In the genomic region with DNA sequence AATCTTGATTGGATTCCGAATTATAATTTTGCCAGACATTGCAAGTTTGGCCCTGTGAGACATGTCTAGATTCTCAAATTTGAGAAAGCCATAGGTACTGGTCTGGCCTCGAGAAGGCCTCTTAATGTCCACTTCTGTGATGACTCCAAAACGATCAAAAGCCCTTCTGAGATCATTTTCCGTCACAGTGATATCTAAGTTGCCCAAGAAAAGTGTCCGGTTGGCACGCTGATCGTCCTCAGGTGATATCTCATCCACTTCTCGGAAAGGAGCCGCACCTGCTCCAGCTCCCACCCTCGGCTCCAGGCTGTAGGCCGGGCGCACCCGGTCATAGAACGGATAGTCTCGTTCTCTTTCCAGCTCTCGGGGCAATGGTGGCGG, we compare ENCODE assay signal across 8 mouse cellular contexts. TPM values are rescaled to one million over a fixed set of nuclear protein-coding genes. Genes with fewer than 3 reads are reported as not detected.
DNase-seq lines count a peak whose midpoint lies in the region; ATAC-seq and TF ChIP-seq lines count a peak whose summit lies in the region.

No protein-coding gene starts in this region.

- TF ChIP-seq CTCF in lung, embryonic 14.5 days (IDR thresholded peaks at IDR 0.05; ENCODE audit: low read depth) = no peak

- H3K9me3 ChIP-seq in lung, embryonic 14.5 days (ENCODE audit: low read depth, low read length) = no peaks in the 10 kb centered on the region
- no peaks in the 10 kb centered on the region for H3K9me3 ChIP-seq in embryonic facial prominence, embryonic 14.5 days (ENCODE audit: control insufficient read depth, low read length)
- no peaks in the 10 kb centered on the region for H3K9me3 ChIP-seq in intestine, embryonic 16.5 days (ENCODE audit: control insufficient read depth, low read length)
- no peaks in the 10 kb centered on the region for H3K9me3 ChIP-seq in neural tube, embryonic 14.5 days (ENCODE audit: control insufficient read depth, low read length)

- H3K4me3 ChIP-seq in lung, embryonic 14.5 days (ENCODE audit: low read depth, low read length) = peak overlapping the region; percentile 98
- peak overlapping the region; percentile 96 for H3K4me3 ChIP-seq in embryonic facial prominence, embryonic 14.5 days (ENCODE audit: low read depth, low read length)
- peak overlapping the region; percentile 77 for H3K4me3 ChIP-seq in intestine, embryonic 16.5 days (ENCODE audit: low read length)
- peak overlapping the region; percentile 90 for H3K4me3 ChIP-seq in neural tube, embryonic 14.5 days (ENCODE audit: low read depth, low read length)

- H3K4me2 ChIP-seq in lung, embryonic 14.5 days = peak overlapping the region; percentile 97
- peak overlapping the region; percentile 95 for H3K4me2 ChIP-seq in embryonic facial prominence, embryonic 14.5 days (ENCODE audit: low read depth, low read length)
- H3K4me2 ChIP-seq in intestine, embryonic 16.5 days (ENCODE audit: low read depth, low read length) = peak overlapping the region; percentile 86
- H3K4me2 ChIP-seq in neural tube, embryonic 14.5 days (ENCODE audit: low read depth, low read length) = peak overlapping the region; percentile 99

- 14% methylated on average over 17 of the region's 17 CpGs for WGBS in lung, embryonic 14.5 days
- 23% methylated on average over 17 of the region's 17 CpGs for WGBS in embryonic facial prominence, embryonic 14.5 days
- WGBS in intestine, embryonic 16.5 days = 16% methylated on average over 17 of the region's 17 CpGs
- WGBS in neural tube, embryonic 14.5 days = 21% methylated on average over 17 of the region's 17 CpGs

- no peaks in the 10 kb centered on the region for H3K27me3 ChIP-seq in lung, embryonic 14.5 days (ENCODE audit: insufficient read depth, low read length)
- H3K27me3 ChIP-seq in embryonic facial prominence, embryonic 14.5 days (replicated peaks; ENCODE audit: control insufficient read depth, insufficient read depth, low read length) = no peaks in the 10 kb centered on the region
- H3K27me3 ChIP-seq in intestine, embryonic 16.5 days (replicated peaks; ENCODE audit: control insufficient read depth, insufficient read depth, low read length) = no peaks in the 10 kb centered on the region
- no peaks in the 10 kb centered on the region for H3K27me3 ChIP-seq in neural tube, embryonic 14.5 days (ENCODE audit: control insufficient read depth, insufficient read depth, low read length)

- peak overlapping the region; percentile 94; the same call in 1 of the 2 replicates for H3K27ac ChIP-seq in lung, embryonic 14.5 days (ENCODE audit: low read depth)
- no peak overlapping the region for H3K27ac ChIP-seq in embryonic facial prominence, embryonic 14.5 days (replicated peaks; ENCODE audit: low read depth, low read length)
- H3K27ac ChIP-seq in intestine, embryonic 16.5 days (ENCODE audit: low read length) = peak overlapping the region; percentile 85; the same call in 1 of the 2 replicates
- no peak overlapping the region for H3K27ac ChIP-seq in neural tube, embryonic 14.5 days (ENCODE audit: low read depth, low read length)

- no peak for DNase-seq in lung, embryonic 14.5 days
- DNase-seq in lung, postnatal 25 days (ENCODE audit: low spot score) = no peak
- no peak for DNase-seq in embryonic facial prominence, embryonic 14.5 days (ENCODE audit: low spot score)
- DNase-seq in layer of hippocampus, adult 18-20 months (ENCODE audit: low spot score in 2 of 2) = no peak
- DNase-seq in urinary bladder, adult 18-20 months (ENCODE audit: low spot score in 2 of 2) = no peak
- DNase-seq in frontal cortex, adult 2 months (ENCODE audit: extremely low spot score in 1 of 2, low spot score in 1 of 2) = no peak

- H3K4me1 ChIP-seq in lung, embryonic 14.5 days (ENCODE audit: insufficient read depth) = peaks cover 17% of the 10 kb centered on the region
- peaks cover 24% of the 10 kb centered on the region for H3K4me1 ChIP-seq in embryonic facial prominence, embryonic 14.5 days (ENCODE audit: control insufficient read depth, insufficient read depth, low read length)
- H3K4me1 ChIP-seq in intestine, embryonic 16.5 days (ENCODE audit: control insufficient read depth, insufficient read depth, low read length) = peaks cover 19% of the 10 kb centered on the region
- peaks cover 23% of the 10 kb centered on the region for H3K4me1 ChIP-seq in neural tube, embryonic 14.5 days (ENCODE audit: control insufficient read depth, insufficient read depth, low read length)

- H3K36me3 ChIP-seq in lung, embryonic 14.5 days (ENCODE audit: insufficient read depth) = peaks cover 34% of the 10 kb centered on the region
- peaks cover 23% of the 10 kb centered on the region for H3K36me3 ChIP-seq in embryonic facial prominence, embryonic 14.5 days (ENCODE audit: control insufficient read depth, insufficient read depth, low read length)
- H3K36me3 ChIP-seq in intestine, embryonic 16.5 days (ENCODE audit: control insufficient read depth, insufficient read depth, low read length) = peaks cover 7% of the 10 kb centered on the region; the same call in 1 of the 2 replicates
- H3K36me3 ChIP-seq in neural tube, embryonic 14.5 days (ENCODE audit: control insufficient read depth, insufficient read depth, low read length) = peaks cover 9% of the 10 kb centered on the region; the same call in 1 of the 2 replicates

- H3K9ac ChIP-seq in lung, embryonic 14.5 days = peak overlapping the region; percentile 92
- peak overlapping the region; percentile 96 for H3K9ac ChIP-seq in embryonic facial prominence, embryonic 14.5 days (ENCODE audit: low read depth, low read length)
- peak overlapping the region; percentile 83 for H3K9ac ChIP-seq in intestine, embryonic 16.5 days (ENCODE audit: low read depth, low read length)
- H3K9ac ChIP-seq in neural tube, embryonic 14.5 days (replicated peaks; ENCODE audit: low read depth, low read length) = peak overlapping the region; percentile 77

- no peak for ATAC-seq in lung, embryonic 14.5 days (ENCODE audit: insufficient read depth)
- no peak for ATAC-seq in embryonic facial prominence, embryonic 14.5 days (ENCODE audit: low read depth)
- ATAC-seq in intestine, embryonic 16.5 days = no peak
- no peak for ATAC-seq in neural tube, embryonic 14.5 days (ENCODE audit: low read depth)

RNA-seq across cellular contexts. Expression of a gene that starts 1.7 kb away (rescaled TPM):
- polyA plus RNA-seq in lung, embryonic 14.5 days (2014; fragmentation: Nextera tagmentation; extraction: Ambion mirVana) = 19.6 and 20.3 TPM in 2 replicates
- 13.5 and 13.7 TPM in 2 replicates for polyA plus RNA-seq in embryonic facial prominence, embryonic 14.5 days (2014; fragmentation: Nextera tagmentation; extraction: Ambion mirVana)
- polyA plus RNA-seq in intestine, embryonic 16.5 days (2015; fragmentation: Nextera tagmentation; extraction: Ambion mirVana) = 11.1 and 11.5 TPM in 2 replicates
- polyA plus RNA-seq in neural tube, embryonic 14.5 days (2014; fragmentation: Nextera tagmentation; extraction: Ambion mirVana) = 7.8 and 9.0 TPM in 2 replicates
- 10 to 100 TPM; 26.2 to 27.1 TPM for total RNA-seq in layer of hippocampus, adult 18-20 months (2021)
- 5.3 and 5.9 TPM in 2 replicates for polyA plus RNA-seq in frontal cortex, adult 2 months (2012; rRNA removed)

RNA-seq across cellular contexts. Expression of a gene that starts 40.7 kb away (rescaled TPM):
- polyA plus RNA-seq in lung, embryonic 14.5 days (2014; fragmentation: Nextera tagmentation; extraction: Ambion mirVana) = 3.4 TPM in 2 replicates
- 6.5 and 8.0 TPM in 2 replicates for polyA plus RNA-seq in embryonic facial prominence, embryonic 14.5 days (2014; fragmentation: Nextera tagmentation; extraction: Ambion mirVana)
- polyA plus RNA-seq in intestine, embryonic 16.5 days (2015; fragmentation: Nextera tagmentation; extraction: Ambion mirVana) = 1.5 and 1.7 TPM in 2 replicates
- polyA plus RNA-seq in neural tube, embryonic 14.5 days (2014; fragmentation: Nextera tagmentation; extraction: Ambion mirVana) = 1.9 and 2.6 TPM in 2 replicates
- total RNA-seq in layer of hippocampus, adult 18-20 months (2021) = under 1 TPM; 0.43 to 0.77 TPM
- polyA plus RNA-seq in frontal cortex, adult 2 months (2012; rRNA removed) = 3.3 and 3.4 TPM in 2 replicates

RNA-seq across cellular contexts. Expression of a gene that starts 53.1 kb away (rescaled TPM):
- polyA plus RNA-seq in lung, embryonic 14.5 days (2014; fragmentation: Nextera tagmentation; extraction: Ambion mirVana) = 184 and 195 TPM in 2 replicates
- polyA plus RNA-seq in embryonic facial prominence, embryonic 14.5 days (2014; fragmentation: Nextera tagmentation; extraction: Ambion mirVana) = 182 and 192 TPM in 2 replicates
- 208 and 217 TPM in 2 replicates for polyA plus RNA-seq in intestine, embryonic 16.5 days (2015; fragmentation: Nextera tagmentation; extraction: Ambion mirVana)
- polyA plus RNA-seq in neural tube, embryonic 14.5 days (2014; fragmentation: Nextera tagmentation; extraction: Ambion mirVana) = 200 and 204 TPM in 2 replicates
- 10 to 100 TPM; 64.6 to 66.1 TPM for total RNA-seq in layer of hippocampus, adult 18-20 months (2021)
- polyA plus RNA-seq in frontal cortex, adult 2 months (2012; rRNA removed) = 117 and 121 TPM in 2 replicates

Comparison
In these comparisons a context has a peak if more than half of its experiments do, and no peak if none do; other contexts are left out.
1. H3K27ac ChIP-seq: peak in lung, embryonic 14.5 days (single experiment) and intestine, embryonic 16.5 days (single experiment); none in embryonic facial prominence, embryonic 14.5 days (single experiment) and neural tube, embryonic 14.5 days (single experiment).
2. Peak in every context shown above with its lines, with median percentiles within 50 percentile points of each other: H3K4me2 ChIP-seq, H3K4me3 ChIP-seq and H3K9ac ChIP-seq.